ENCODE assay signal across 30 mouse cellular contexts in genomic region chr10:107233825-107234224, GRCm38 (mm10). TPM values are rescaled to one million over a fixed set of nuclear protein-coding genes. Genes with fewer than 3 reads are reported as not detected.
"Had no signal": no experiment of that assay in that cellular context is flagged by ENCODE, and none has a peak within 500 bp of the region (broad histone marks: within the 10 kb centered on the region; RNA-seq: fewer than 3 reads in every experiment).

No protein-coding gene starts in this region.

- H3K27ac ChIP-seq: embryonic facial prominence, embryonic 10.5 days; embryonic facial prominence, embryonic 12.5 days; embryonic facial prominence, embryonic 13.5 days; embryonic facial prominence, embryonic 15.5 days; forebrain, embryonic 10.5 days; forebrain, embryonic 12.5 days; forebrain, embryonic 13.5 days; forebrain, embryonic 15.5 days; gastrocnemius, adult 2 months; heart, adult 2 months; heart, embryonic 10.5 days had no signal

- DNase-seq: cerebellum, adult 8-10 months; cerebellum, adult 9-10 months; cerebellum, adult 9-11 months; cerebellum, postnatal 10 days; cerebellum, postnatal 14 days; cerebellum, postnatal 25 days; cerebellum, postnatal 36 days; embryo, embryonic 11 days; forebrain, postnatal 0 days; gastrocnemius, adult 2 months; gastrocnemius, postnatal 10 days; gastrocnemius, postnatal 14 days; gastrocnemius, postnatal 25 days; gastrocnemius, postnatal 36 days; heart, adult 11 months; heart, adult 18-20 months; heart, adult 2 months had no signal

- H3K4me1 ChIP-seq: embryonic facial prominence, embryonic 10.5 days; embryonic facial prominence, embryonic 12.5 days; embryonic facial prominence, embryonic 13.5 days; embryonic facial prominence, embryonic 15.5 days; forebrain, embryonic 10.5 days; forebrain, embryonic 12.5 days; forebrain, embryonic 13.5 days; forebrain, embryonic 15.5 days; heart, embryonic 10.5 days had no signal

- H3K4me3 ChIP-seq: embryonic facial prominence, embryonic 10.5 days; embryonic facial prominence, embryonic 12.5 days; embryonic facial prominence, embryonic 13.5 days; embryonic facial prominence, embryonic 15.5 days; erythroblast, embryonic 14.5 days; forebrain, embryonic 10.5 days; forebrain, embryonic 12.5 days; forebrain, embryonic 13.5 days; forebrain, embryonic 15.5 days; gastrocnemius, adult 2 months; heart, adult 2 months; heart, embryonic 10.5 days had no signal

- H3K9ac ChIP-seq: embryonic facial prominence, embryonic 12.5 days; embryonic facial prominence, embryonic 13.5 days; embryonic facial prominence, embryonic 15.5 days; forebrain, embryonic 12.5 days; forebrain, embryonic 13.5 days; forebrain, embryonic 15.5 days; forebrain, postnatal 0 days had no signal

- ATAC-seq: forebrain, embryonic 13.5 days; forebrain, embryonic 14.5 days; forebrain, embryonic 15.5 days; forebrain, embryonic 16.5 days; forebrain, postnatal 0 days had no signal

- H3K9me3 ChIP-seq: embryonic facial prominence, embryonic 10.5 days; embryonic facial prominence, embryonic 12.5 days; embryonic facial prominence, embryonic 13.5 days; embryonic facial prominence, embryonic 15.5 days; forebrain, embryonic 10.5 days; forebrain, embryonic 12.5 days; forebrain, embryonic 13.5 days; forebrain, embryonic 15.5 days; heart, embryonic 10.5 days had no signal

- H3K4me2 ChIP-seq: embryonic facial prominence, embryonic 12.5 days; embryonic facial prominence, embryonic 13.5 days; embryonic facial prominence, embryonic 15.5 days; forebrain, embryonic 12.5 days; forebrain, embryonic 13.5 days; forebrain, embryonic 15.5 days had no signal

- H3K36me3 ChIP-seq: embryonic facial prominence, embryonic 10.5 days; embryonic facial prominence, embryonic 12.5 days; embryonic facial prominence, embryonic 13.5 days; embryonic facial prominence, embryonic 15.5 days; forebrain, embryonic 10.5 days; forebrain, embryonic 12.5 days; forebrain, embryonic 15.5 days; heart, embryonic 10.5 days had no signal

- H3K27me3 ChIP-seq: embryonic facial prominence, embryonic 12.5 days; embryonic facial prominence, embryonic 13.5 days; embryonic facial prominence, embryonic 15.5 days; forebrain, embryonic 12.5 days; forebrain, embryonic 13.5 days; forebrain, embryonic 15.5 days had no signal

RNA-seq across cellular contexts. Expression of gene Lin7a, which starts 37.7 kb away (rescaled TPM):
- total RNA-seq: common myeloid progenitor, adult 5-6 weeks had no signal
- polyA plus RNA-seq: erythroblast, embryonic 14.5 days had no signal
